Mouse (Mus musculus) heart, postnatal 0 days (tissue): ENCODE results near the gene Farsb. TPM values are rescaled to one million over a fixed set of nuclear protein-coding genes. Genes with fewer than 3 reads are reported as not detected.

Experiments used
- ATAC-seq: fragments of 200-750 bp; cut with Nextera tagmentation; 2 replicates; pipeline ENCODE4 v1.8.0; 2017; ENCODE audit warnings: low read depth, moderate number of reproducible peaks, moderate library complexity; ENCODE audit not compliant: insufficient read depth
- DNase-seq: peaks from one replicate; pipeline ENCODE4 v3.0.0-alpha.2; 2016; ENCODE audit warnings: low spot score
- H3K27ac ChIP-seq: fragments of 300-500 bp; sonication (generic); 2 replicates; pipeline ENCODE4 v1.5.1; 2014; ENCODE audit warnings: low read depth, mild to moderate bottlenecking
- H3K27me3 ChIP-seq: fragments of 300-500 bp; sonication (generic); 2 replicates; pipeline ENCODE4 v1.6.1; 2014; ENCODE audit warnings: low read length, mixed read lengths; ENCODE audit not compliant: control insufficient read depth, insufficient read depth
- H3K36me3 ChIP-seq: fragments of 300-500 bp; sonication (generic); replicated peaks from 2 replicates; pipeline ENCODE4 v1.6.1; 2014; ENCODE audit warnings: low read length, mixed read lengths; ENCODE audit not compliant: control insufficient read depth, insufficient read depth
- H3K4me1 ChIP-seq: fragments of 300-500 bp; sonication (generic); 2 replicates; pipeline ENCODE4 v1.6.1; 2014; ENCODE audit warnings: antibody characterized with exemption; ENCODE audit not compliant: control insufficient read depth, insufficient read depth
- H3K4me2 ChIP-seq: fragments of 300-500 bp; sonication (generic); 2 replicates; pipeline ENCODE4 v1.6.1; 2014; ENCODE audit warnings: low read depth, mild to moderate bottlenecking, low read length, moderate library complexity
- H3K4me3 ChIP-seq: fragments of 300-500 bp; sonication (generic); 2 replicates; pipeline ENCODE4 v1.5.1; 2014; ENCODE audit warnings: low read depth, low read length
- H3K9ac ChIP-seq: fragments of 300-500 bp; sonication (generic); replicated peaks from 2 replicates; pipeline ENCODE4 v1.6.1; 2014; ENCODE audit warnings: low read depth, low read length, mixed read lengths
- H3K9me3 ChIP-seq: fragments of 300-500 bp; sonication (generic); replicated peaks from 2 replicates; pipeline ENCODE4 v1.6.1; 2016; ENCODE audit warnings: low read length; ENCODE audit not compliant: control insufficient read depth
- CTCF ChIP-seq: IDR thresholded peaks from 2 replicates; pipeline ENCODE4 v1.5.1; 2016; ENCODE audit warnings: antibody characterized with exemption, control low read depth, low read depth
- EP300 ChIP-seq: IDR thresholded peaks from 2 replicates; pipeline ENCODE4 v1.6.1; 2016; ENCODE audit warnings: antibody characterized with exemption, low read depth
- WGBS: fragments of 180-500 bp; shearing (Covaris S2); extraction: QIAGEN DNeasy Blood & Tissue Kit; methylation state at CpG from one replicate; pipeline ENCODE4 v1.1.7; 2014; 5-methylcytosine and 5-hydroxymethylcytosine counted together
- polyA plus RNA-seq: library from polyadenylated mRNA; unstranded; fragments of >200 nt; fragmentation: Nextera tagmentation; extraction: Ambion mirVana; gene quantifications from 2 replicates; pipeline ENCODE4 v1.2.1, GENCODE M21; 2015
- total RNA-seq: library from RNA; depleted of rRNA; stranded (reverse); fragments of >200 nt; gene quantifications from 2 replicates; pipeline ENCODE4 v1.2.3, GENCODE M21; 2014; ENCODE audit warnings: low replicate concordance; rRNA removed

The Farsb gene
- total RNA-seq (40.0 and 55.8 TPM in 2 replicates), polyA plus RNA-seq (75.1 and 76.4 TPM in 2 replicates)

GRCm38 (mm10) chr1:78488752-78489492 lies at the start of gene Farsb:
Gene Farsb, minus strand, starts transcription at chr1:78488897.
- WGBS = under 1% methylated on average over 31 of the region's 31 CpGs
- ATAC-seq = peak; percentile 97
- peaks cover 19% of the 10 kb centered on the region for H3K4me1 ChIP-seq

GRCm38 (mm10) chr1:78538396-78538795 lies 49.7 kb upstream of the Farsb start:
- Histone ChIP-seq H3K4me1 (peaks cover 13% of the 10 kb centered on the region; the same call in 1 of the 2 replicates), H3K36me3 (no peaks in the 10 kb centered on the region), H3K27me3 (no peaks in the 10 kb centered on the region), H3K4me2 (no peak overlapping the region; the same call in 1 of the 2 replicates), H3K9me3 (no peaks in the 10 kb centered on the region), H3K9ac (no peak overlapping the region), H3K4me3 (no peak overlapping the region), H3K27ac (peak overlapping the region; percentile 58; the same call in 1 of the 2 replicates)
- ATAC-seq = no peak
- TF ChIP-seq EP300 (no peak), CTCF (no peak)
- 76% methylated on average over 5 of the region's 5 CpGs for WGBS
- DNase-seq = peak; percentile 7

More at GRCm38 (mm10) chr1:78488752-78489492, at the start of gene Farsb:
- H3K36me3 ChIP-seq = no peaks in the 10 kb centered on the region
- H3K27ac ChIP-seq = peak within 1 kb of the TSS; percentile 75
- H3K9ac ChIP-seq = peak within 1 kb of the TSS; percentile 77
- H3K4me2 ChIP-seq = peak within 1 kb of the TSS; percentile 80
- TF ChIP-seq CTCF = peak; percentile 1; the same call in 1 of the 2 replicates
- peak; percentile 100 for TF ChIP-seq EP300
- peak; percentile 87 for DNase-seq
- no peaks in the 10 kb centered on the region for H3K9me3 ChIP-seq
- peak within 1 kb of the TSS; percentile 71 for H3K4me3 ChIP-seq
- no peaks in the 10 kb centered on the region for H3K27me3 ChIP-seq

GRCm38 (mm10) chr1:78537494-78538010 lies 48.9 kb upstream of the Farsb start:
- Histone ChIP-seq H3K36me3 (no peaks in the 10 kb centered on the region), H3K27me3 (no peaks in the 10 kb centered on the region), H3K4me3 (peak overlapping the region; percentile 42), H3K4me2 (peak overlapping the region; percentile 58), H3K4me1 (peaks cover 13% of the 10 kb centered on the region; the same call in 1 of the 2 replicates), H3K9ac (peak overlapping the region; percentile 6; the same call in 1 of the 2 replicates), H3K27ac (peak overlapping the region; percentile 58), H3K9me3 (no peaks in the 10 kb centered on the region)
- DNase-seq = peak; percentile 74
- TF ChIP-seq CTCF (no peak), EP300 (no peak)
- WGBS = 18% methylated on average over 16 of the region's 16 CpGs
- ATAC-seq = peak; percentile 79

- peak overlapping the region; percentile 42 for H3K4me3 ChIP-seq
- H3K4me2 ChIP-seq = peak overlapping the region; percentile 58
- DNase-seq (peak; percentile 48), ATAC-seq (peak; percentile 48; the same call in 1 of the 2 replicates)
- H3K9me3 ChIP-seq = no peaks in the 10 kb centered on the region
- H3K4me1 ChIP-seq = peaks cover 13% of the 10 kb centered on the region; the same call in 1 of the 2 replicates
- no peaks in the 10 kb centered on the region for H3K27me3 ChIP-seq
- WGBS = 38% methylated on average over 19 of the region's 19 CpGs
- H3K9ac ChIP-seq = no peak overlapping the region
- TF ChIP-seq EP300 = no peak
- peak; percentile 81 for TF ChIP-seq CTCF
- H3K27ac ChIP-seq = no peak overlapping the region
- H3K36me3 ChIP-seq = no peaks in the 10 kb centered on the region
These were observed 47.8 kb upstream of the Farsb start for GRCm38 (mm10) chr1:78536310-78537164.

- no peak overlapping the region for H3K27ac ChIP-seq
- WGBS = 55% methylated on average over 9 of the region's 9 CpGs
- H3K4me1 ChIP-seq = peaks cover 12% of the 10 kb centered on the region; the same call in 1 of the 2 replicates
- H3K4me3 ChIP-seq = no peak overlapping the region
- no peak overlapping the region for H3K9ac ChIP-seq
- no peak for DNase-seq
- TF ChIP-seq CTCF (no peak), EP300 (no peak)
- ATAC-seq = no peak
- H3K9me3 ChIP-seq = no peaks in the 10 kb centered on the region
- no peak overlapping the region for H3K4me2 ChIP-seq
- no peaks in the 10 kb centered on the region for H3K36me3 ChIP-seq
- no peaks in the 10 kb centered on the region for H3K27me3 ChIP-seq
These were observed 45.9 kb upstream of the Farsb start for GRCm38 (mm10) chr1:78534428-78535150.
